Comparison of ENCODE assay signal across 11 mouse cellular contexts in the genomic region with DNA sequence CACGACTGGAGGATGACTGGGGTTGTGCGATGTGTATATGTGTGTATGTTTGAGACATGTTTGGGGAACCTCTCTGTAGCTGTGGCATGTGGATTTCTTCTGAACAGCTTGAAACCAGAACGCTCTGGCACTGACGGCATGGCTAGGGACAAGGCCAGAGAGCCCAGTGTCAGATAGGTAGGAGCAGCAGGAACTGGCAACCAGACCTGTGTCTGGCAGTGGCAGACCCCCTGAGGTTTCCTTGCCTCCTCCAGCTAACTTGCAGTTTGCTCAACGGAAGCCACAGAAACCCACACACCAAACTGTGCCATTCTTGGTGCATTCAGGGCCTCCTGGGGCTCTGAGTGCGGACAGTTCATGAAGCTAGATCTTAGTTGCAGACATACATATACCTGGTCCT.
"Had no signal": no experiment of that assay in that cellular context is flagged by ENCODE, and none has a peak within 500 bp of the region (broad histone marks: within the 10 kb centered on the region; RNA-seq: fewer than 3 reads in every experiment).

No protein-coding gene starts in this region.

- DNase-seq: kidney, postnatal 10 days; left cerebral cortex, postnatal 4 days; lung, adult 18-20 months; retina, postnatal 1 day; right cerebral cortex, postnatal 4 days; spleen, adult 18-20 months had no signal

- H3K9me3 ChIP-seq: limb, embryonic 13.5 days; midbrain, embryonic 12.5 days; neural tube, embryonic 13.5 days had no signal

- H3K27ac ChIP-seq: limb, embryonic 13.5 days; liver, embryonic 14.5 days; midbrain, embryonic 12.5 days; neural tube, embryonic 13.5 days had no signal

- ATAC-seq: midbrain, embryonic 16.5 days had no signal

- H3K36me3 ChIP-seq: limb, embryonic 13.5 days; midbrain, embryonic 12.5 days; neural tube, embryonic 13.5 days had no signal

- H3K4me3 ChIP-seq: limb, embryonic 13.5 days; midbrain, embryonic 12.5 days; neural tube, embryonic 13.5 days had no signal

- H3K4me2 ChIP-seq: limb, embryonic 13.5 days; midbrain, embryonic 12.5 days; neural tube, embryonic 13.5 days had no signal

- H3K4me1 ChIP-seq: limb, embryonic 13.5 days; midbrain, embryonic 12.5 days; neural tube, embryonic 13.5 days had no signal

- H3K9ac ChIP-seq: limb, embryonic 13.5 days; liver, embryonic 14.5 days; midbrain, embryonic 12.5 days; neural tube, embryonic 13.5 days had no signal
